Mouse (Mus musculus) stomach, postnatal 0 days (tissue): ENCODE data around the gene Ubr4.

Experiments used
- CTCF ChIP-seq: IDR thresholded peaks from 2 replicates; pipeline ENCODE4 v1.5.1; 2016; ENCODE audit warnings: antibody characterized with exemption, low read depth, mild to moderate bottlenecking, moderate library complexity
- EP300 ChIP-seq: optimal IDR thresholded peaks from 2 replicates; pipeline ENCODE3; 2016; ENCODE audit warnings: antibody characterized with exemption

- TF ChIP-seq CTCF (no peak), EP300 (no peak)
These were observed 114.1 kb downstream of the Ubr4 start for GRCm38 (mm10) chr4:139466541-139466940.
